Mouse (Mus musculus) megakaryocyte-erythroid progenitor cell, adult 5 weeks (primary cell): ENCODE measurements around the gene Sly. TPM values are rescaled to one million over a fixed set of nuclear protein-coding genes. Genes with fewer than 3 reads are reported as not detected.

ENCODE experiments used
- polyA plus RNA-seq: library from polyadenylated mRNA; stranded (reverse); fragments of >175 nt; gene quantifications from 2 replicates; pipeline ENCODE4 v1.2.3, GENCODE M21; 2012

The Sly gene
- polyA plus RNA-seq = not detected in 2 replicates

GRCm38 (mm10) chrY:57186888-57187287 lies at the start of gene Sly:
Gene Sly (plus strand): TSS chrY:57187188.

